Mouse (Mus musculus): ENCODE results near the gene Ap4e1. TPM values are rescaled to one million over a fixed set of nuclear protein-coding genes. Genes with fewer than 3 reads are reported as not detected.

Gene Ap4e1
- polyA plus RNA-seq, 1 experiment, result 0.30 TPM

- Histone ChIP-seq H3K4me3 (replicated peaks) (no peak overlapping the region), H3K36me3 (replicated peaks; ENCODE audit: low read length) (no peaks in the 10 kb centered on the region), H3K27me3 (replicated peaks) (peaks cover 9% of the 10 kb centered on the region), H3K9me3 (no peaks in the 10 kb centered on the region), H3K4me1 (peaks cover 32% of the 10 kb centered on the region)
- TF ChIP-seq GATA1 (IDR thresholded peaks at IDR 0.05; ENCODE audit: borderline replicate concordance, low read length), result no peak
- no peak for TF ChIP-seq FLI1 (IDR thresholded peaks at IDR 0.05; ENCODE audit: low read length)
These were observed 7.9 kb upstream of the Ap4e1 start for GRCm38 (mm10) chr2:127000406-127001324.

GRCm38 (mm10) chr2:127004046-127004445, 4.5 kb upstream of the Ap4e1 start:
- no peaks in the 10 kb centered on the region for H3K36me3 ChIP-seq (replicated peaks; ENCODE audit: low read length)
- no peaks in the 10 kb centered on the region for H3K9me3 ChIP-seq
- H3K4me3 ChIP-seq (replicated peaks), result no peak overlapping the region
- H3K4me1 ChIP-seq, result peaks cover 38% of the 10 kb centered on the region
- TF ChIP-seq GATA1 (IDR thresholded peaks at IDR 0.05; ENCODE audit: borderline replicate concordance, low read length) (no peak), FLI1 (IDR thresholded peaks at IDR 0.05; ENCODE audit: low read length) (no peak)
- peaks cover 9% of the 10 kb centered on the region for H3K27me3 ChIP-seq (replicated peaks)

GRCm38 (mm10) chr2:127006634-127007370, 1.7 kb upstream of the Ap4e1 start:
- H3K4me3 ChIP-seq (replicated peaks), result peak overlapping the region; percentile 91
- peaks cover 42% of the 10 kb centered on the region for H3K4me1 ChIP-seq
- no peak for TF ChIP-seq FLI1 (IDR thresholded peaks at IDR 0.05; ENCODE audit: low read length)
- TF ChIP-seq GATA1 (IDR thresholded peaks at IDR 0.05; ENCODE audit: borderline replicate concordance, low read length), result no peak
- H3K36me3 ChIP-seq (replicated peaks; ENCODE audit: low read length), result peaks cover 15% of the 10 kb centered on the region
- no peaks in the 10 kb centered on the region for H3K9me3 ChIP-seq
- H3K27me3 ChIP-seq (replicated peaks), result no peaks in the 10 kb centered on the region

GRCm38 (mm10) chr2:127007509-127007908, 1.0 kb upstream of the Ap4e1 start:
- Histone ChIP-seq H3K9me3 (no peaks in the 10 kb centered on the region), H3K4me3 (replicated peaks) (no peak overlapping the region), H3K4me1 (peaks cover 42% of the 10 kb centered on the region), H3K36me3 (replicated peaks; ENCODE audit: low read length) (peaks cover 21% of the 10 kb centered on the region), H3K27me3 (replicated peaks) (no peaks in the 10 kb centered on the region)
- TF ChIP-seq GATA1 (IDR thresholded peaks at IDR 0.05; ENCODE audit: borderline replicate concordance, low read length) (no peak), FLI1 (IDR thresholded peaks at IDR 0.05; ENCODE audit: low read length) (no peak)

- H3K4me3 ChIP-seq (replicated peaks), result peak overlapping the region; percentile 73
- no peaks in the 10 kb centered on the region for H3K9me3 ChIP-seq
- H3K4me1 ChIP-seq, result peaks cover 28% of the 10 kb centered on the region
- no peak for TF ChIP-seq GATA1 (IDR thresholded peaks at IDR 0.05; ENCODE audit: borderline replicate concordance, low read length)
- TF ChIP-seq FLI1 (IDR thresholded peaks at IDR 0.05; ENCODE audit: low read length), result no peak
- H3K36me3 ChIP-seq (replicated peaks; ENCODE audit: low read length), result peaks cover 55% of the 10 kb centered on the region
- no peaks in the 10 kb centered on the region for H3K27me3 ChIP-seq (replicated peaks)
These were observed 26.6 kb downstream of the Ap4e1 start for GRCm38 (mm10) chr2:127035006-127035605.

- H3K27me3 ChIP-seq (replicated peaks), result no peaks in the 10 kb centered on the region
- no peak for TF ChIP-seq FLI1 (IDR thresholded peaks at IDR 0.05; ENCODE audit: low read length)
- TF ChIP-seq GATA1 (IDR thresholded peaks at IDR 0.05; ENCODE audit: borderline replicate concordance, low read length), result no peak
- peaks cover 28% of the 10 kb centered on the region for H3K4me1 ChIP-seq
- H3K4me3 ChIP-seq (replicated peaks), result no peak overlapping the region
- H3K9me3 ChIP-seq, result no peaks in the 10 kb centered on the region
- H3K36me3 ChIP-seq (replicated peaks; ENCODE audit: low read length), result peaks cover 53% of the 10 kb centered on the region
These were observed 28.8 kb downstream of the Ap4e1 start for GRCm38 (mm10) chr2:127037299-127037698.

GRCm38 (mm10) chr2:127061471-127061870, 53.0 kb downstream of the Ap4e1 start:
- Histone ChIP-seq H3K9me3 (no peaks in the 10 kb centered on the region), H3K36me3 (replicated peaks; ENCODE audit: low read length) (peaks cover 81% of the 10 kb centered on the region), H3K27me3 (replicated peaks) (no peaks in the 10 kb centered on the region), H3K4me3 (replicated peaks) (no peak overlapping the region), H3K4me1 (no peaks in the 10 kb centered on the region)
- TF ChIP-seq FLI1 (IDR thresholded peaks at IDR 0.05; ENCODE audit: low read length) (no peak), GATA1 (IDR thresholded peaks at IDR 0.05; ENCODE audit: borderline replicate concordance, low read length) (no peak)

- peak overlapping the region; percentile 73 for H3K4me3 ChIP-seq (replicated peaks)
- peaks cover 26% of the 10 kb centered on the region for H3K36me3 ChIP-seq (replicated peaks; ENCODE audit: low read length)
- peaks cover 30% of the 10 kb centered on the region for H3K4me1 ChIP-seq
- H3K9me3 ChIP-seq, result no peaks in the 10 kb centered on the region
- H3K27me3 ChIP-seq (replicated peaks), result no peaks in the 10 kb centered on the region
- TF ChIP-seq FLI1 (IDR thresholded peaks at IDR 0.05; ENCODE audit: low read length), result no peak
- TF ChIP-seq GATA1 (IDR thresholded peaks at IDR 0.05; ENCODE audit: borderline replicate concordance, low read length), result no peak
These were observed 60.3 kb downstream of the Ap4e1 start for GRCm38 (mm10) chr2:127068806-127069205.

- peak overlapping the region; percentile 96 for H3K4me3 ChIP-seq (replicated peaks)
- H3K36me3 ChIP-seq (replicated peaks; ENCODE audit: low read length), result peaks cover 30% of the 10 kb centered on the region
- TF ChIP-seq FLI1 (IDR thresholded peaks at IDR 0.05; ENCODE audit: low read length), result no peak
- TF ChIP-seq GATA1 (IDR thresholded peaks at IDR 0.05; ENCODE audit: borderline replicate concordance, low read length), result no peak
- H3K4me1 ChIP-seq, result peaks cover 30% of the 10 kb centered on the region
- H3K9me3 ChIP-seq, result no peaks in the 10 kb centered on the region
- no peaks in the 10 kb centered on the region for H3K27me3 ChIP-seq (replicated peaks)
These were observed 61.4 kb downstream of the Ap4e1 start for GRCm38 (mm10) chr2:127069781-127070434.
